Mouse (Mus musculus): Measurements from ENCODE around the gene 1700016D06Rik. TPM values are rescaled to one million over a fixed set of nuclear protein-coding genes. Genes with fewer than 3 reads are reported as not detected.

Gene 1700016D06Rik
- polyA plus RNA-seq, 1 experiment from 2014 or later, result not detected

GRCm38 (mm10) chr8:11730271-11730940 is 29.5 kb upstream of the 1700016D06Rik start:
- Histone ChIP-seq H3K9ac (replicated peaks; ENCODE audit: low read depth, low read length) (no peak overlapping the region), H3K27me3 (ENCODE audit: control insufficient read depth, insufficient read depth, low read length) (peaks cover 20% of the 10 kb centered on the region; the same call in 1 of the 2 replicates), H3K9me3 (ENCODE audit: control insufficient read depth, low read depth, low read length) (no peaks in the 10 kb centered on the region), H3K4me2 (replicated peaks; ENCODE audit: low read depth, low read length) (no peak overlapping the region), H3K27ac (ENCODE audit: low read length) (no peak overlapping the region), H3K36me3 (ENCODE audit: control insufficient read depth, insufficient read depth, low read length) (no peaks in the 10 kb centered on the region), H3K4me1 (ENCODE audit: control insufficient read depth, insufficient read depth, low read length) (no peaks in the 10 kb centered on the region), H3K4me3 (ENCODE audit: low read depth, low read length) (no peak overlapping the region)
- WGBS, result 62% methylated on average over 12 of the region's 12 CpGs
- no peak for ATAC-seq (ENCODE audit: insufficient number of reproducible peaks, insufficient read depth, low FRiP score, low read depth)

DNA sequence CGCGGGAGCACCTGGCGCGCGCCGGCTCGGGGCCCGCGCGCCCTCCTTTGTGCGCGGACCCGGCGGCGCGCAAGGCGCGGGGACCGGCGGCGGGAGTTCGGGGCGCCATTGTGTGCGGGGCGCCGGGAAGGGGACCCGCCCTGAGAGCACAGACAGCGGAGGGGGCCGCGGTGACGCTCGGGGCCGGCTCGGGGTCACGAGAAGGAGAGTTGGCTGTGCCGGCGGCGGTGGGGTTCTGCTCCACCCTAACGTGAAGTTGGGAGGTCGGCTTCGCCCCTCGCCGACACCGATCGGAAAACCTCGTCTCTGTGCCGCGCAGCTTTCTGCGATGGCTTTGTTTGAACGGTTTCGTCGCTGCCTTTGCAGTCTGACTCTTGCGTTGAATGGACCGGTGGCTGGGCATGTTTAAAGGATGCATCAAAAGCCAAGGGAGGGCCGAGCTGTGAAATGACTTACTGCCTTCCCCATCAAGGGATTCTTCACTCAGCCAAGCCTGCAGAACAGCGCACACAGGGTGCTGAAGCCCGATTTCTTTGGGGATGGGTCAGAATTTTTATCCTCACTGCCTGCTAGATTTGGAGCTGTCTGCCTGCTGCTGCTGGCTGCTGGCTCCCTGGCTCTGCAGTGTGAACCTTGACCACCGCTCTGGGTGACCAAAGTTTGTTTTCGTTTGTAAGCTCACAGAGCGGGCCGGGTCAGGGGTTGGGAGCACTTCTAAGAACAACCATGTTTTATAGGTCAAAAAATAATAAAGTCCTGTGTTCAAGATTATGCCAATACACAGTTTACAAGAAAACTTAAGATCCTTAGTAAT is 27.8 kb upstream of the 1700016D06Rik start:
- Histone ChIP-seq H3K9ac (replicated peaks; ENCODE audit: low read depth, low read length) (peak overlapping the region; percentile 18; the same call in 1 of the 2 replicates), H3K4me1 (ENCODE audit: control insufficient read depth, insufficient read depth, low read length) (no peaks in the 10 kb centered on the region), H3K27me3 (ENCODE audit: control insufficient read depth, insufficient read depth, low read length) (peaks cover 23% of the 10 kb centered on the region; the same call in 1 of the 2 replicates), H3K9me3 (ENCODE audit: control insufficient read depth, low read depth, low read length) (no peaks in the 10 kb centered on the region), H3K36me3 (ENCODE audit: control insufficient read depth, insufficient read depth, low read length) (no peaks in the 10 kb centered on the region), H3K4me2 (replicated peaks; ENCODE audit: low read depth, low read length) (peak overlapping the region; percentile 92), H3K4me3 (ENCODE audit: low read depth, low read length) (peak overlapping the region; percentile 50), H3K27ac (ENCODE audit: low read length) (no peak overlapping the region)
- whole genome bisulfite sequencing, result 1% methylated on average over 60 of the region's 61 CpGs
- 0 out of 2 replicates have a peak, but pooled peaks have one; percentile 5 for ATAC-seq (ENCODE audit: insufficient number of reproducible peaks, insufficient read depth, low FRiP score, low read depth)

DNA sequence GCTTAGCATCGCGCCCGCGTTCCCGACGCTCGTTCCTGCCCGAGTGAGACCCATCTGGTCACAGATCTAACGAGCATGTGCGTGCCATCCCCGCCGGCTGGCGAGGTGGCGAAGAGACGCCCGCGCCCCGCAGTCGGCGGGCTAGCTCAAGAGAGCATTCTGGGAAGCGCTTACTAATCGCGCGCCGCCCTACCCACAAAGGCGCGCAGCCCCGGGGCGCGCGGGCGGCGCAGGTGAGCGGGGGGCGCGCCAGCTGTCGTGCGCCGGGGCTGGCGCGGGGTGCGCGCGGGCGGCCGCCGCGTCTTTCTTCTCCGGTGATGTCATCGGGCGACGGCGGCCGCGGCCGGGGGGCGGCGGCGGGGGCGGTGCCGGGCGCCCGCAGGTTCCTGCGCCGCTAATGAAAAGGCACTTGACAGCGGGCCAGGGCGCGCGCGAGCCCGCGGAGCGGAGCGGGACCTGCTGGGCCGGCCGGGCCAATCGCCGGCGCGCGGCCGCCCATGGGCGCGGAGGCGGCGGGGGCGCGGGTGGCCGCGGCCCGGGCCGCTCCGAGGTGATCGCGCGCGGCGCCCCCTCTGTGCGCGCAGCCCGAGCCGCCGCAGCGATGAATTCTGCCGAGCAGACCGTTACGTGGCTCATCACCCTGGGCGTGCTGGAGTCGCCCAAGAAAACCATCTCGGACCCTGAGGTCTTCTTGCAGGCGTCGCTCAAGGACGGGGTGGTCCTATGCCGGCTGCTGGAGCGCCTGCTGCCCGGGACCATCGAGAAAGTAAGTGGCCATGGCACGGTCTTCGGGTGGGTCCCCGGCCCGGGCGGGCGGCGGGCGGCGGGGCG is 27.0 kb upstream of the 1700016D06Rik start, which contains the start of gene Arhgef7:
TSS of gene Arhgef7 (plus strand) at position 71 of the 831 bp plus-strand sequence.
- peak; percentile 70; the same call in 1 of the 2 replicates for ATAC-seq (ENCODE audit: insufficient number of reproducible peaks, insufficient read depth, low FRiP score, low read depth)
- Histone ChIP-seq H3K27me3 (ENCODE audit: control insufficient read depth, insufficient read depth, low read length) (peaks cover 23% of the 10 kb centered on the region; the same call in 1 of the 2 replicates), H3K4me3 (ENCODE audit: low read depth, low read length) (peak within 1 kb of the TSS; percentile 50), H3K4me1 (ENCODE audit: control insufficient read depth, insufficient read depth, low read length) (no peaks in the 10 kb centered on the region), H3K36me3 (ENCODE audit: control insufficient read depth, insufficient read depth, low read length) (no peaks in the 10 kb centered on the region), H3K9me3 (ENCODE audit: control insufficient read depth, low read depth, low read length) (no peaks in the 10 kb centered on the region), H3K27ac (ENCODE audit: low read length) (no peak within 1 kb of the TSS), H3K4me2 (replicated peaks; ENCODE audit: low read depth, low read length) (peak within 1 kb of the TSS; percentile 92), H3K9ac (replicated peaks; ENCODE audit: low read depth, low read length) (peak within 1 kb of the TSS; percentile 18; the same call in 1 of the 2 replicates)
- under 1% methylated on average over 93 of the region's 127 CpGs for WGBS

GRCm38 (mm10) chr8:11727273-11727650 is 26.4 kb upstream of the 1700016D06Rik start:
- Histone ChIP-seq H3K27ac (ENCODE audit: low read length) (no peak overlapping the region), H3K4me2 (replicated peaks; ENCODE audit: low read depth, low read length) (peak overlapping the region; percentile 92), H3K9ac (replicated peaks; ENCODE audit: low read depth, low read length) (no peak overlapping the region; the same call in 1 of the 2 replicates), H3K4me1 (ENCODE audit: control insufficient read depth, insufficient read depth, low read length) (no peaks in the 10 kb centered on the region), H3K9me3 (ENCODE audit: control insufficient read depth, low read depth, low read length) (no peaks in the 10 kb centered on the region), H3K27me3 (ENCODE audit: control insufficient read depth, insufficient read depth, low read length) (peaks cover 23% of the 10 kb centered on the region; the same call in 1 of the 2 replicates), H3K4me3 (ENCODE audit: low read depth, low read length) (peak overlapping the region; percentile 50), H3K36me3 (ENCODE audit: control insufficient read depth, insufficient read depth, low read length) (no peaks in the 10 kb centered on the region)
- WGBS, result 2% methylated on average over 22 of the region's 22 CpGs
- no peak for ATAC-seq (ENCODE audit: insufficient number of reproducible peaks, insufficient read depth, low FRiP score, low read depth)

DNA sequence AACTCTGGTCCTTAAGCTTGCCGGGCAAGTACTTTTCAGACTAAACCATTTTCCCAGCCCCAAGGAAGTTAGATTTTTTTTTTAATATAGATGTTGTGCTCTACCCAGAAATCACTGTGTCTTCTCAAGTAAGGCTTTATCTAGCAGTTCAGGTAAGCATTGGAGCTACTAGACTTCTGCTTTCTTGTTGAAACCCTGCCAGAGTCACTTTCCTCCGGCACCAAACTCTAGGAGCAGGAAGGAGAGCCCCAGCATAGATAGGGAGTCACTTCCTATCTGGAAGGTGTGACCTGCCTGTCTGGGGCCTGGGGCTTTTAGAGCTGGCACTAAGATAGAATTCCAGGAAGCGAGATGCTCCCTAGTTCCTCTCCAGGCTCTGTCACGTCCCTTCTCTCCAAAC is 16.3 kb upstream of the 1700016D06Rik start:
- H3K4me1 ChIP-seq (ENCODE audit: control insufficient read depth, insufficient read depth, low read length), result no peaks in the 10 kb centered on the region
- H3K27me3 ChIP-seq (ENCODE audit: control insufficient read depth, insufficient read depth, low read length), result no peaks in the 10 kb centered on the region
- no peaks in the 10 kb centered on the region for H3K36me3 ChIP-seq (ENCODE audit: control insufficient read depth, insufficient read depth, low read length)
- no peak overlapping the region for H3K9ac ChIP-seq (replicated peaks; ENCODE audit: low read depth, low read length)
- H3K27ac ChIP-seq (ENCODE audit: low read length), result no peak overlapping the region
- H3K4me2 ChIP-seq (replicated peaks; ENCODE audit: low read depth, low read length), result no peak overlapping the region
- no peak overlapping the region for H3K4me3 ChIP-seq (ENCODE audit: low read depth, low read length)
- no peaks in the 10 kb centered on the region for H3K9me3 ChIP-seq (ENCODE audit: control insufficient read depth, low read depth, low read length)
- no peak for ATAC-seq (ENCODE audit: insufficient number of reproducible peaks, insufficient read depth, low FRiP score, low read depth)
- WGBS, result 79% methylated on average over 4 of the region's 4 CpGs

DNA sequence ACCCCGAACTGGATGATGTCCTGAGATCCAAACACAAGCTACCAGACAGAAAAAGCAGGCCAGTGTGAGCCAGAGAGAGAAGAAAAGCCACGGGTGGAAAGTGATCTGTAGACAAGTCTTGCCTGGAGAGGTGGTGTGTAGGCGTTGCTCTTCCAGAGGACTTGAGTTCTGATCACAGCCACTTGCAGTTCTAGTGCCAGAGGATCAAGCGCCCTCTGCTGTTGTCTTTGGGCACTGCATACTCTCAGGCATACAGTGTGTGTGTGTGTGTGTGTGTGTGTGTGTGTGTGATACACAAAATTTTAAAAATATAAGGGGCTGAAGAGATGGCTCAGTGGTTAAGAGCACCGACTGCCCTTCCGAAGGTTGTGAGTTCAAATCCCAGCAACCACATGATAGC is 11.4 kb upstream of the 1700016D06Rik start:
- 82% methylated on average over 6 of the region's 6 CpGs for WGBS

GRCm38 (mm10) chr8:11710415-11710814 is 9.6 kb upstream of the 1700016D06Rik start:
- Histone ChIP-seq H3K9ac (replicated peaks; ENCODE audit: low read depth, low read length) (no peak overlapping the region), H3K36me3 (ENCODE audit: control insufficient read depth, insufficient read depth, low read length) (no peaks in the 10 kb centered on the region), H3K27ac (ENCODE audit: low read length) (no peak overlapping the region), H3K27me3 (ENCODE audit: control insufficient read depth, insufficient read depth, low read length) (no peaks in the 10 kb centered on the region), H3K9me3 (ENCODE audit: control insufficient read depth, low read depth, low read length) (no peaks in the 10 kb centered on the region), H3K4me1 (ENCODE audit: control insufficient read depth, insufficient read depth, low read length) (no peaks in the 10 kb centered on the region), H3K4me2 (replicated peaks; ENCODE audit: low read depth, low read length) (no peak overlapping the region), H3K4me3 (ENCODE audit: low read depth, low read length) (no peak overlapping the region)
- no peak for ATAC-seq (ENCODE audit: insufficient number of reproducible peaks, insufficient read depth, low FRiP score, low read depth)
- 38% methylated on average over 5 of the region's 5 CpGs for WGBS

More for the DNA sequence above, 11.4 kb upstream of the 1700016D06Rik start:
- H3K27me3 ChIP-seq (ENCODE audit: control insufficient read depth, insufficient read depth, low read length), result no peaks in the 10 kb centered on the region
- H3K4me1 ChIP-seq (ENCODE audit: control insufficient read depth, insufficient read depth, low read length), result no peaks in the 10 kb centered on the region
- no peak overlapping the region for H3K4me3 ChIP-seq (ENCODE audit: low read depth, low read length)
- no peaks in the 10 kb centered on the region for H3K36me3 ChIP-seq (ENCODE audit: control insufficient read depth, insufficient read depth, low read length)
- no peak overlapping the region for H3K9ac ChIP-seq (replicated peaks; ENCODE audit: low read depth, low read length)
- H3K9me3 ChIP-seq (ENCODE audit: control insufficient read depth, low read depth, low read length), result no peaks in the 10 kb centered on the region
- H3K27ac ChIP-seq (ENCODE audit: low read length), result no peak overlapping the region
- no peak overlapping the region for H3K4me2 ChIP-seq (replicated peaks; ENCODE audit: low read depth, low read length)
- no peak for ATAC-seq (ENCODE audit: insufficient number of reproducible peaks, insufficient read depth, low FRiP score, low read depth)

DNA sequence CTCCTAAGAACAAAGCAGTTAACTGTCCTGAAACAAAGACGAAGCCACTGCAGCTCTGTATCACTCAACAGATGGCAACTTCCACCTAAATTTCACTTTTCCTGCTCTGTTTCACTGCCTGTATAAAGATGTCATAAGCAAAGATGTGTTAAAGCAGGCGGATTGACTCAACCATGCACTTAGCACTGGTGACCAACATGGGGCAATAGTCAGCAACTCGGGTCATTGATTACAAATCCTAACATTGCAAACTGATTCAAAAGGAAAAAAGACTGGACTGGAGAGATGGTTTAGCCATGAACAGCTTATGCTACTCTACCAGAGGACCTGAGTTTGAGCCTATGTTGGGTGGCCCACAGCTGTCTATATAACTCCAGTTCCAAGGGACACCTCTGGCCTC is 8.7 kb upstream of the 1700016D06Rik start:
- 72% methylated on average over 3 of the region's 3 CpGs for WGBS
- no peak for ATAC-seq (ENCODE audit: insufficient number of reproducible peaks, insufficient read depth, low FRiP score, low read depth)

More for the DNA sequence above, 8.7 kb upstream of the 1700016D06Rik start:
- Histone ChIP-seq H3K36me3 (ENCODE audit: control insufficient read depth, insufficient read depth, low read length) (no peaks in the 10 kb centered on the region), H3K9ac (replicated peaks; ENCODE audit: low read depth, low read length) (no peak overlapping the region), H3K9me3 (ENCODE audit: control insufficient read depth, low read depth, low read length) (no peaks in the 10 kb centered on the region), H3K27me3 (ENCODE audit: control insufficient read depth, insufficient read depth, low read length) (no peaks in the 10 kb centered on the region), H3K4me2 (replicated peaks; ENCODE audit: low read depth, low read length) (no peak overlapping the region), H3K27ac (ENCODE audit: low read length) (no peak overlapping the region), H3K4me3 (ENCODE audit: low read depth, low read length) (no peak overlapping the region), H3K4me1 (ENCODE audit: control insufficient read depth, insufficient read depth, low read length) (no peaks in the 10 kb centered on the region)
